Mouse (Mus musculus) bone marrow macrophage, adult 2 months (primary cell): Measurements from ENCODE around the gene Hnf4a.

Experiments
- CTCF ChIP-seq: IDR thresholded peaks from 2 replicates; pipeline ENCODE4 v1.5.1; 2012; ENCODE audit warnings: low read depth, mild to moderate bottlenecking, low read length, moderate library complexity
- POLR2A ChIP-seq: IDR thresholded peaks from 2 replicates; pipeline ENCODE4 v1.6.1; 2012; ENCODE audit warnings: mild to moderate bottlenecking, low read depth, low read length, borderline replicate concordance

DNA sequence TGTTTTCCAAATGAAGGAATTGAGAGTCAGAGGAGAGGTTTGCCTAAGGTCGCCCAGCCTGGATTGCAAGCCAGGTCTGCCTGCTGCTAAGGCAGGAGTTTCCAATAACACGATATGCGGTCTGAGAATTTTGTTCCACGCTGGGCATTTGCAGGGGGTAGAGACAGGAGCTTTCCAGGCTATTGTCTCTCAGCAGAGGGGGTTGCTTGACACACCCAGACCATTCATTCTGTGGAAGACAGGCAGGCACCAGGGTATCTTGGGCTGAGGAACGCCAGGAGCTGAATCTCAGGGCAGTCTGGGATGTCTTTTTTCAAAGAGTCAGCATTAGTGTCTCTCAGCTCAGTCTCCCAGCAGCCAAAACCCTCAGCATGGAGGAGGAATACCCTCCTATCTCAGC is 13.6 kb upstream of the Hnf4a start:
- TF ChIP-seq CTCF (no peak), POLR2A (no peak)
